Mouse (Mus musculus) layer of hippocampus, adult 2 months (tissue): Measurements from ENCODE around the gene Obp1a. TPM values are rescaled to one million over a fixed set of nuclear protein-coding genes. Genes with fewer than 3 reads are reported as not detected.

Experiments
- DNase-seq, 2 experiments: peaks; one replicate each; pipeline ENCODE4 v3.0.0; 2022; ENCODE audit warnings: low spot score in 2 of 2
- H3K27ac ChIP-seq: fragments of 200-600 bp; 2 replicates; pipeline ENCODE4 v1.8.1; 2022
- H3K4me3 ChIP-seq: fragments of 200-600 bp; 2 replicates; pipeline ENCODE4 v1.8.1; 2022; ENCODE audit warnings: mild to moderate bottlenecking
- CTCF ChIP-seq: fragments of 200-600 bp; conservative IDR thresholded peaks from 2 replicates; pipeline ENCODE4 v1.8.1; 2022; ENCODE audit warnings: antibody characterized with exemption, mild to moderate bottlenecking, moderate library complexity
- long read RNA-seq, 2 experiments: library from polyadenylated mRNA; stranded (forward); transcript quantifications; one replicate each; pipeline ENCODE4 v2.0.0; 2021; ENCODE audit warnings: borderline mapping rate in 2 of 2
- total RNA-seq, 2 experiments: library from RNA; stranded (reverse); gene quantifications; 2 replicates each; pipeline ENCODE4 v1.2.3; 2021

Obp1a gene
- total RNA-seq, result not detected
- long read RNA-seq, experiment 1, result 0 reads
- long read RNA-seq, experiment 2, result 0 reads

DNA sequence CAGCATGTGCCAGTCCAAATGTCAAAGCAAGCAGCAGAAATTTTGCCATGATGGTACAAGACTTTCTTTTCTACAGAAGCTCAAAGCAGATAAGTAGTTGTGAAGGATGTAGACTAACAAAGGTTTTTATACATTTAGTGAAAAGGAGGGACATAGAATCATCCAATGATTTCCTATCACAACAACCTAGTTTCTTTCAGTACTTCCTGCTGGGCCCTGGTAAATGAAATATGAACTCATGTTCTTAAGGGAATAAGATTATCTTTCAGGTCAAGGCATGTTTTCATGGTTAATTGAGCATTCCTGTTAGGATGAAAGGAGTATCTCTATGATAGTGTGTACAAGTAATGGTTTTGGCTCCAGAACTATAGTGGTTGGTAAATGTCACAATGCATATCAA, at the start of gene Obp1a:
Gene Obp1a (minus strand): TSS at position 101 of the 400 bp plus-strand sequence.
- no peak within 1 kb of the TSS for H3K4me3 ChIP-seq
- H3K27ac ChIP-seq, result no peak within 1 kb of the TSS
- no peak for DNase-seq
- TF ChIP-seq CTCF, result no peak

DNA sequence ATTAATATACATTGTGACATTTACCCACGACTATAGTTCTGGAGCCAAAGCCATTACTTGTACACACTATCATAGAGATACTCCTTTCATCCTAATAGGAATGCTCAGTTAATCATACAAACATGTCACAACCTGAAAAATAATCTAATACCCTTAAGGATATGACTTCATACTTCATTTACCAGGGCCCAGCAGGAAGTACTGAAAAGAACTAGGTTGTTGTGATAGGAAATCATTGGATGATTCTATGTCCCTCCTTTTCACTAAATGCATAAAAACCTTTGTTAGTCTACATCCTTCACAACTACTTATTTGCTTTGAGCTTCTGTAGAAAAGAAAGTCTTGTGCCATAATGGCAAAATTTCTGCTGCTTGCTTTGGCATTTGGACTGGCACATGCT, 34.0 kb upstream of the Obp1a start, which contains the start of gene Gm5938:
Gene Gm5938 (plus strand): TSS at position 301 of the 400 bp plus-strand sequence.
- H3K27ac ChIP-seq, result no peak within 1 kb of the TSS
- TF ChIP-seq CTCF, result no peak
- no peak for DNase-seq
- H3K4me3 ChIP-seq, result no peak within 1 kb of the TSS

Other genes starting within 250 kb of the Obp1a start
- not detected for gene Pbsn, start 237.8 kb downstream of the Obp1a start, total RNA-seq
- not detected for gene Gm14744, start 226.6 kb downstream of the Obp1a start, total RNA-seq
- gene 5430402E10Rik, start 166.3 kb downstream of the Obp1a start, total RNA-seq, result not detected
- gene Gm5938, start 34.1 kb upstream of the Obp1a start, total RNA-seq, result not detected
- gene Obp1b, start 95.4 kb upstream of the Obp1a start, total RNA-seq, result not detected
- gene Gm14743, start 154.5 kb upstream of the Obp1a start, total RNA-seq, result not detected